Mouse (Mus musculus): Measurements from ENCODE around the gene Per1.

DNA sequence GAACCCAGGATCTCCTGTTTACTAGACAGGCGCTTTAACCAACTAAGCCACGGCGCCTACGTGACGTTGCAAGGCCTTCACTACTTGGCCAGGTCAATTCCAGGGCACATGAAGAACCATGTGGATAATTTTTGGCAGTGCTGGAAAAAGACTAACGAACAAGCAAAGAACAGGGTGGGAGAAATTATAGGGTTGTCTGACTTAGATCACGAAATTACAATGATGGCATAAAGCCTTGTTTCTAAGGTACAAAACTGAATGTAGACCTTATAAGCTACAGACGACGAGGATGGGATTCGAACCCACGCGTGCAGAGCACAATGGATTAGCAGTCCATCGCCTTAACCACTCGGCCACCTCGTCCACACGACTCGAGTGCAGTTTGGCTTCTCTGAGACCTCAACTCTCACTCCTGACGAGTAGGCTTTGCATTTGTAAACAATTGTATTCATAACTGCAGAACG is 32.2 kb upstream of the Per1 start:
- TF ChIP-seq POLR2A (IDR thresholded peaks at IDR 0.05; ENCODE audit: insufficient read depth, low read length): no peak
- no peak for TF ChIP-seq CTCF (IDR thresholded peaks at IDR 0.05; ENCODE audit: low read depth, low read length)
- TF ChIP-seq EP300 (IDR thresholded peaks at IDR 0.05; ENCODE audit: insufficient read depth, low read depth, low read length): peak; percentile 57; the same call in 1 of the 2 replicates

Measured in ES-Bruce4 (cell line).